Mouse (Mus musculus): Measurements from ENCODE around the gene Gm5591. TPM values are rescaled to one million over a fixed set of nuclear protein-coding genes. Genes with fewer than 3 reads are reported as not detected.

Gm5591 gene
- total RNA-seq (2023) = not detected

DNA sequence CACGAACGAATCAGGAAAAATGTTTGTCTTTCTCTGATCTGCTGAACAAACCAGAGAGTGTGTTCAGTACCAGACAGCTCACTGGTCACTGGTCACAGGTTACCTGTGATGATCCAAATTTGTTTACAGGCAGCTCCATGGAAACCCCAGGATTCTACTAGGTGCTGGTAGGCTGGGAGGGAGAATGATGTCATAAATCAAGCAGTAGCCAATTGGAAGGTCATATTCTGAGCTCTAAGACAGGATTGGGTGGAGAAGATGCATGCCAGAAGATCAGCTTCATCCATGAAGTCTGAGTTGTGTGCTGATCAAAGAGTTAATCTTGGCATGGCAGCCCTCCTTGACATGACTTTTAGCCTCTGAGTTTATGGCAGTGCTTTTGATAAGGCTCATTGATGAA, at the start of gene Gm5591:
Gm5591 (minus strand) TSS at position 101 of the 400 bp plus-strand sequence.

Measured in neutrophil, adult 59 days (primary cell).